25 mouse cellular contexts compared by ENCODE assay signal in the genomic region with DNA sequence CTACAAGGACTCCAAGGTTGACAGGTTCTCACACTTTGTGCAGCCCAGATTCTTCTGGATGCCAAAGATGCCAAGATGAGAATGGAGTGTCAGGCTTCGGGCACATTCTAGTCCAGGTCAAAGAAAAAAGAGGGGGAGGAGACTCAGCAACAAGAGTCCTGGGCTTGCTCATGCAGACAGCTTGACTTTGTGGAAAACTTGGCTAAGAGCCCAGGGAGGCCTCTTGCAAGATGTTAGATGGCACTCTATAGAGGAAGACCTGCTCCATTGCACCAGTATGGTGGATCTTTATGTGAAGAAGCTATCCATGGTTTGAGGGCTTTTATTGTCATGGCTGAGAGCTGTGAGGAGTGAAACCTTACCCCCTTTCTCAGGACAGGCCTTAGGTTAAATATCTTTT.
A peak's percentile ranks its signal among the peaks of the same experiment; 100 is the strongest.
DNase-seq lines count a peak whose midpoint lies in the region; ATAC-seq and TF ChIP-seq lines count a peak whose summit lies in the region.
"Had no signal": no experiment of that assay in that cellular context is flagged by ENCODE, and none has a peak within 500 bp of the region (broad histone marks: within the 10 kb centered on the region; RNA-seq: fewer than 3 reads in every experiment).

No protein-coding gene starts in this region.

- peak; percentile 48 to 57 for DNase-seq in cerebellum, postnatal 10 days
- no peak for DNase-seq in cerebellum, postnatal 4 days (ENCODE audit: low spot score in 2 of 2)
- DNase-seq in hindbrain, postnatal 0 days (ENCODE audit: low spot score) = peak; percentile 3
- DNase-seq in hindbrain, embryonic 11.5 days (ENCODE audit: low spot score) = no peak
- peak; percentile 5 for DNase-seq in lung, postnatal 10 days
- DNase-seq in lung, postnatal 25 days (ENCODE audit: low spot score) = no peak
- DNase-seq in fat pad, adult 2 months (ENCODE audit: extremely low read depth, low read depth, low spot score) = peak; percentile 26
- DNase-seq: adrenal gland, adult 8-10 months; cerebellum, postnatal 36 days; kidney, adult 11 months; kidney, postnatal 4 days; liver; lung, postnatal 4 days; retina, postnatal 1 day; right cerebral cortex, postnatal 25 days; spleen, adult 18-20 months; thymus, postnatal 14 days had no signal

- H3K27ac ChIP-seq in hindbrain, postnatal 0 days = no peak overlapping the region
- H3K27ac ChIP-seq in hindbrain, embryonic 11.5 days (ENCODE audit: low read depth, low read length) = no peak overlapping the region
- H3K27ac ChIP-seq: forebrain, embryonic 12.5 days; kidney, embryonic 15.5 days; neural tube, embryonic 13.5 days had no signal

- H3K9ac ChIP-seq in hindbrain, postnatal 0 days (replicated peaks; ENCODE audit: low read length) = no peak overlapping the region
- H3K9ac ChIP-seq in hindbrain, embryonic 11.5 days (ENCODE audit: low read depth, low read length) = no peak overlapping the region
- H3K9ac ChIP-seq: forebrain, embryonic 12.5 days; kidney, embryonic 15.5 days; neural tube, embryonic 13.5 days had no signal

- H3K4me3 ChIP-seq in hindbrain, postnatal 0 days (ENCODE audit: low read length) = no peak overlapping the region
- no peak overlapping the region for H3K4me3 ChIP-seq in hindbrain, embryonic 11.5 days (ENCODE audit: low read depth, low read length)
- H3K4me3 ChIP-seq: forebrain, embryonic 12.5 days; kidney, embryonic 15.5 days; myocyte; neural tube, embryonic 13.5 days had no signal

- no peaks in the 10 kb centered on the region for H3K36me3 ChIP-seq in hindbrain, postnatal 0 days (ENCODE audit: insufficient read depth, low read length)
- no peaks in the 10 kb centered on the region for H3K36me3 ChIP-seq in hindbrain, embryonic 11.5 days (ENCODE audit: control insufficient read depth, insufficient read depth, low read length)
- H3K36me3 ChIP-seq: forebrain, embryonic 12.5 days; kidney, embryonic 15.5 days; neural tube, embryonic 13.5 days had no signal

- no peaks in the 10 kb centered on the region for H3K9me3 ChIP-seq in hindbrain, postnatal 0 days (ENCODE audit: low read length)
- H3K9me3 ChIP-seq in hindbrain, embryonic 11.5 days (ENCODE audit: control insufficient read depth, low read length) = no peaks in the 10 kb centered on the region
- H3K9me3 ChIP-seq: forebrain, embryonic 12.5 days; kidney, embryonic 15.5 days; neural tube, embryonic 13.5 days had no signal

- no peak for ATAC-seq in hindbrain, postnatal 0 days
- no peak for ATAC-seq in hindbrain, embryonic 11.5 days (ENCODE audit: low FRiP score)
- ATAC-seq: activated CD4-positive, CD25-positive, alpha-beta regulatory T cell, adult 4 months; CD4-positive, CD25-positive, alpha-beta regulatory T cell, adult 4 months; hindbrain, embryonic 16.5 days; midbrain, embryonic 16.5 days had no signal

- 71% methylated on average over 1 of the region's 1 CpGs for WGBS in hindbrain, postnatal 0 days
- 89% methylated on average over 1 of the region's 1 CpGs for WGBS in hindbrain, embryonic 11.5 days

- H3K4me2 ChIP-seq in hindbrain, postnatal 0 days (ENCODE audit: low read depth, low read length) = no peak overlapping the region
- H3K4me2 ChIP-seq in hindbrain, embryonic 11.5 days (replicated peaks; ENCODE audit: low read depth, low read length) = no peak overlapping the region
- H3K4me2 ChIP-seq: forebrain, embryonic 12.5 days; kidney, embryonic 15.5 days; neural tube, embryonic 13.5 days had no signal

- no peaks in the 10 kb centered on the region for H3K4me1 ChIP-seq in hindbrain, postnatal 0 days (ENCODE audit: insufficient read depth, low read length)
- no peaks in the 10 kb centered on the region for H3K4me1 ChIP-seq in hindbrain, embryonic 11.5 days (replicated peaks; ENCODE audit: control insufficient read depth, insufficient read depth, low read length)
- H3K4me1 ChIP-seq: forebrain, embryonic 12.5 days; kidney, embryonic 15.5 days; neural tube, embryonic 13.5 days had no signal

- no peak for TF ChIP-seq CTCF in hindbrain, postnatal 0 days (IDR thresholded peaks at IDR 0.05; ENCODE audit: low read depth)

- no peaks in the 10 kb centered on the region for H3K27me3 ChIP-seq in hindbrain, postnatal 0 days (ENCODE audit: insufficient read depth, low read length)
- H3K27me3 ChIP-seq in hindbrain, embryonic 11.5 days (ENCODE audit: control insufficient read depth, insufficient read depth, low read length) = no peaks in the 10 kb centered on the region
- H3K27me3 ChIP-seq: forebrain, embryonic 12.5 days; kidney, embryonic 15.5 days; neural tube, embryonic 13.5 days had no signal

Comparison
In these comparisons a context has a peak if more than half of its experiments do, and no peak if none do; other contexts are left out.
1. DNase-seq: peak in cerebellum, postnatal 10 days (2 of 2), hindbrain, postnatal 0 days (single experiment), lung, postnatal 10 days (single experiment) and fat pad, adult 2 months (single experiment); none in cerebellum, postnatal 4 days (0 of 2), hindbrain, embryonic 11.5 days (single experiment) and lung, postnatal 25 days (single experiment).